Mouse (Mus musculus) olfactory bulb, adult 2 months (tissue): Measurements from ENCODE around the gene Ctdspl.

Source experiments
- CTCF ChIP-seq: fragments of 200-500 bp; IDR thresholded peaks from 2 replicates; pipeline ENCODE4 v1.5.1; 2012; ENCODE audit warnings: low read depth, mild to moderate bottlenecking, low read length, moderate library complexity; ENCODE audit not compliant: insufficient read depth
- POLR2A ChIP-seq: fragments of 200-500 bp; IDR thresholded peaks from 2 replicates; pipeline ENCODE4 v1.6.1; 2012; ENCODE audit warnings: mild to moderate bottlenecking, low read depth, low read length, moderate library complexity; ENCODE audit not compliant: insufficient read depth

DNA sequence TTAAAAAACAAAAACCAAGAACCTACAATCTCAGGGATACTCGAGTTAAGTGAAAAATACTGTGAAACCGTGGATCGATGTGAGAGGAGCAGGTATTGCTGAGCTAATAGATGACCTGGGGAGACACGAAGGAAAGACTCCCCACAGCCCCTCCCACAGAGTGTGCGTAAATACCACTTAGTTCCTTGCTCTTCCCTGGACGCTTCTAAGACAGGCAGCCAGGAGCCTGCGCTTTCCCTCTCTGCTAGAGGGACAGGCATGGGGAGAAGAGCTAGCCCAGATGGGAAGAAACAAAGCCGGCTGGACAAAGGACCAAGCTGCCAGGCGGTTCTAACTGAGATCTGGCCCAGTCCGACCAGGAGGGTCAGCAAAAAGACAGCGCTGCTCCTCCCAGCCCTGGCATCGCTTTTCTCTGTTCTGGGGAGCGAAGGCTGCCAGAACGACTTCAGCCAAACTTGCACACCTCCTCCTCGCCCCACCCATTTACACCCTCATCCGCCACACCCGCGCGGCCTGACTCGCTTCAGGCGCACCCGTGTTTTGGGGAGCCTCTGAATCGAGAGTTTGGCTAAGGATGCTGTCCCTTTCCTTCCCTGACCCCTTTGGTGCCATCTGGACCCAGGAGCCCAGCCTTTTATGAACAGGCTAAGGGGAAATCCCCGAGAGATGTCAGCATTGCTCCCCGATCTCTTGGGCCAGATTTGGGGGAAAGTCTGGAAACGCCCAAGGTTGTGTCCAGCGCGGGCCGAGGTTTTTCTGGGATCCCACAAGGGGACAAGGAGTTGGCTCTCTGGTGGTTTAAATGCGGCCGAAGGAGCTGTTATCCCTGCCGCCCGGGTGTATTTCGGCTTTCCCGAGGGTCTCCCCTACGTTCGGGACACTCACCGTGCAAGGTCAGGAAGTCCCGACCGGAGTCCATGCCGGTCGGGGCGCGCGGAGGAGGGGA lies 166.5 kb downstream of the Ctdspl start:
- no peak for TF ChIP-seq CTCF
- 0 out of 2 replicates have a peak, but pooled peaks have one; percentile 47 for TF ChIP-seq POLR2A
